ENCODE assay signal across 8 mouse cellular contexts in the genomic region with DNA sequence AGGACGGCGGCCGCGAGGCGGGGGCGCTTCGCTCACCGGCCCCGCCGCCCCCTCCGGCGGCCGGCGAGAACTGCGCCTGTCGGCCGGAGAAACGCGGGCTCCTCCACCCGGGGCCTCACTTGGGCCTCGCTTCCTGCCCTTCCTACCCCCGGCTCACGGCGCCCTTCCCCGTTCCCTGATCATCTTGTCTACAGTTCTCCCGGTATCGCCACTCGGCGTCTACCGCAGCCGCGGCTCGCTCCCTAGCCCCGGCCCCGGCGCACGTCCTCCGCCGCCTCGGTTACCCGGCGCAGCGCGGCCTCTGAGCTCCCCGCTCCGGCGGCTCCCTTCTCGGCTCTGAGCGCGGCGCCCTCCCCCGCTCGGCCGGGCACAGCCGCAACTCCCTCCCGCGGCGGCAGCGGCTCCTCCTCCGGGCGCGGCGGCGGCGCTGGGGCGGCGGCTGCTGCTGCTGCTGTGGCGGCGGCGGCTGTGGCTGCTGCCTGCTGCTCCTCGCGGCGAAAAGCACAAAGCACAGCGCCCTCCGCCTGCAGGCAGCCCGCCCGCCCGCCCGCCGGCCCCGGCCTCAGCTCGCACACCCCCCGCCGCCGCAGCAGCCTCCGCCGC. TPM values are rescaled to one million over a fixed set of nuclear protein-coding genes. Genes with fewer than 3 reads are reported as not detected.
DNase-seq lines count a peak whose midpoint lies in the region; ATAC-seq lines count a peak whose summit lies in the region.

No protein-coding gene starts in this region.

- ATAC-seq in granulocyte monocyte progenitor cell, adult 5-6 weeks (replicated peaks; ENCODE audit: poor library complexity, severe bottlenecking) = peak; percentile 9; the same call in 1 of the 2 replicates
- no peak for ATAC-seq in kidney, embryonic 14.5 days (ENCODE audit: low FRiP score, low TSS enrichment)
- peak; percentile 2 for ATAC-seq in neutrophil, adult 5-6 weeks (ENCODE audit: extremely low read depth, insufficient number of reproducible peaks, low FRiP score, poor library complexity, severe bottlenecking)

- no peaks in the 10 kb centered on the region for H3K9me3 ChIP-seq in kidney, embryonic 14.5 days (ENCODE audit: control insufficient read depth, low read length)

- peak; percentile 33 for DNase-seq in ovary, postnatal 10 days (ENCODE audit: low spot score)
- DNase-seq in ovary, adult 18-20 months (ENCODE audit: low spot score) = no peak
- peak; percentile 49 for DNase-seq in embryo, embryonic 10 days (ENCODE audit: low spot score)
- peak; percentile 43 to 63 for DNase-seq in lung, adult 18-20 months
- DNase-seq in thymus, postnatal 4 days = peak; percentile 86

- WGBS in kidney, embryonic 14.5 days = under 1% methylated on average over 73 of the region's 87 CpGs

- no peaks in the 10 kb centered on the region for H3K27me3 ChIP-seq in kidney, embryonic 14.5 days (ENCODE audit: control insufficient read depth, insufficient read depth, low read length)

- peaks cover 32% of the 10 kb centered on the region for H3K36me3 ChIP-seq in kidney, embryonic 14.5 days (ENCODE audit: control insufficient read depth, insufficient read depth, low read length)

- peak overlapping the region; percentile 99 for H3K27ac ChIP-seq in kidney, embryonic 14.5 days (ENCODE audit: low read depth, low read length)

- H3K9ac ChIP-seq in kidney, embryonic 14.5 days (ENCODE audit: low read depth, low read length) = peak overlapping the region; percentile 100

- peak overlapping the region; percentile 91 for H3K4me2 ChIP-seq in kidney, embryonic 14.5 days (replicated peaks; ENCODE audit: low read depth, low read length)

- H3K4me1 ChIP-seq in kidney, embryonic 14.5 days (ENCODE audit: control insufficient read depth, insufficient read depth, low read length) = peaks cover 8% of the 10 kb centered on the region; the same call in 1 of the 2 replicates

- peak overlapping the region; percentile 100 for H3K4me3 ChIP-seq in kidney, embryonic 14.5 days (ENCODE audit: low read length)

RNA-seq across cellular contexts. Expression of a gene that starts 2.1 kb away (rescaled TPM):
- 56.3 and 73.8 TPM in 2 replicates for total RNA-seq in granulocyte monocyte progenitor cell, adult 5-6 weeks (2014; fragmentation: Nextera tagmentation)
- total RNA-seq in granulocyte monocyte progenitor cell, adult 5-6 weeks (2017) = 148 and 164 TPM in 2 replicates
- polyA plus RNA-seq in kidney, embryonic 14.5 days (2014; fragmentation: Nextera tagmentation; extraction: Ambion mirVana) = 86.5 and 105 TPM in 2 replicates
- total RNA-seq in neutrophil, adult 5-6 weeks (2017) = 169 and 195 TPM in 2 replicates

RNA-seq across cellular contexts. Expression of a gene that starts 21.0 kb away (rescaled TPM):
- total RNA-seq in granulocyte monocyte progenitor cell, adult 5-6 weeks (2014; fragmentation: Nextera tagmentation) = 20.0 and 28.7 TPM in 2 replicates
- total RNA-seq in granulocyte monocyte progenitor cell, adult 5-6 weeks (2017) = 20.0 and 27.1 TPM in 2 replicates
- 15.2 and 18.6 TPM in 2 replicates for polyA plus RNA-seq in kidney, embryonic 14.5 days (2014; fragmentation: Nextera tagmentation; extraction: Ambion mirVana)
- 36.7 and 44.5 TPM in 2 replicates for total RNA-seq in neutrophil, adult 5-6 weeks (2017)

RNA-seq across cellular contexts. Expression of a gene that starts 32.7 kb away (rescaled TPM):
- 22.7 and 34.6 TPM in 2 replicates for total RNA-seq in granulocyte monocyte progenitor cell, adult 5-6 weeks (2014; fragmentation: Nextera tagmentation)
- 17.2 and 32.6 TPM in 2 replicates for total RNA-seq in granulocyte monocyte progenitor cell, adult 5-6 weeks (2017)
- polyA plus RNA-seq in kidney, embryonic 14.5 days (2014; fragmentation: Nextera tagmentation; extraction: Ambion mirVana) = 41.6 and 54.2 TPM in 2 replicates
- 51.1 and 54.8 TPM in 2 replicates for total RNA-seq in neutrophil, adult 5-6 weeks (2017)

RNA-seq across cellular contexts. Expression of a gene that starts 48.6 kb away (rescaled TPM):
- not detected in 2 replicates for total RNA-seq in granulocyte monocyte progenitor cell, adult 5-6 weeks (2014; fragmentation: Nextera tagmentation)
- under 0.01 and 1.6 TPM in 2 replicates for total RNA-seq in granulocyte monocyte progenitor cell, adult 5-6 weeks (2017)
- 3.0 and 3.3 TPM in 2 replicates for polyA plus RNA-seq in kidney, embryonic 14.5 days (2014; fragmentation: Nextera tagmentation; extraction: Ambion mirVana)
- 12.0 and 14.8 TPM in 2 replicates for total RNA-seq in neutrophil, adult 5-6 weeks (2017)

RNA-seq across cellular contexts. Expression of a gene that starts 48.9 kb away (rescaled TPM):
- 1.1 and 3.4 TPM in 2 replicates for total RNA-seq in granulocyte monocyte progenitor cell, adult 5-6 weeks (2014; fragmentation: Nextera tagmentation)
- 0.17 and 0.31 TPM in 2 replicates for total RNA-seq in granulocyte monocyte progenitor cell, adult 5-6 weeks (2017)
- 0.09 TPM in 1 of 2 replicates, not detected in the other for polyA plus RNA-seq in kidney, embryonic 14.5 days (2014; fragmentation: Nextera tagmentation; extraction: Ambion mirVana)
- total RNA-seq in neutrophil, adult 5-6 weeks (2017) = not detected in 2 replicates
